Mouse (Mus musculus): ENCODE measurements around the gene Syt1. TPM values are rescaled to one million over a fixed set of nuclear protein-coding genes. Genes with fewer than 3 reads are reported as not detected.

The Syt1 gene
- polyA plus RNA-seq, 1 experiment = 748 TPM

GRCm38 (mm10) chr10:108583694-108584093, 427.1 kb downstream of the Syt1 start:
- Histone ChIP-seq H3K27ac (ENCODE audit: insufficient read depth, low read length) (peak overlapping the region; percentile 6; the same call in 1 of the 2 replicates), H3K4me1 (ENCODE audit: control insufficient read depth, insufficient read depth, low read length) (peaks cover 9% of the 10 kb centered on the region), H3K4me3 (ENCODE audit: insufficient read depth, low read length) (no peak overlapping the region)
- no peak for TF ChIP-seq POLR2A (IDR thresholded peaks at IDR 0.05; ENCODE audit: extremely low read depth, insufficient read depth, low read length)
- no peak for TF ChIP-seq CTCF (IDR thresholded peaks at IDR 0.05; ENCODE audit: extremely low read depth, insufficient read depth, low read length)

DNA sequence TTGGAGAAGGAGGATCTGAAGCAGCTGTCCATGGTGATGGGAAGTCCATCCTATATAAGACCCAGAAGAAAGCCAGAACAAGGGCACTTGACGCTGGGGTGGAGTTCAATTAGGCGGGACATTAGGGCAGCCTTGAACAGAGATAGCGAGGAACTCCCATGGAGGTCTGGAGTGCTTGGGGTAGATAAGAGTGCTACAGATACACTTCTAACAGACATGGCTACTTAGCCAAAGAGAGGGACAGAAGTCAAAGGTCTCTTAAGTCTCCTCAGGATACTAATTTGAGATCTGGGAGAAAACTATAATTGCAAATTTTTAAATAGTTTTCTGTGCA, 428.4 kb downstream of the Syt1 start:
- H3K27ac ChIP-seq (ENCODE audit: insufficient read depth, low read length) = peak overlapping the region; percentile 83; the same call in 1 of the 2 replicates
- peaks cover 9% of the 10 kb centered on the region for H3K4me1 ChIP-seq (ENCODE audit: control insufficient read depth, insufficient read depth, low read length)
- TF ChIP-seq CTCF (IDR thresholded peaks at IDR 0.05; ENCODE audit: extremely low read depth, insufficient read depth, low read length) (no peak), POLR2A (IDR thresholded peaks at IDR 0.05; ENCODE audit: extremely low read depth, insufficient read depth, low read length) (no peak)
- H3K4me3 ChIP-seq (ENCODE audit: insufficient read depth, low read length) = no peak overlapping the region

- TF ChIP-seq CTCF (IDR thresholded peaks at IDR 0.05; ENCODE audit: extremely low read depth, insufficient read depth, low read length) (no peak), POLR2A (IDR thresholded peaks at IDR 0.05; ENCODE audit: extremely low read depth, insufficient read depth, low read length) (no peak)
- Histone ChIP-seq H3K4me1 (ENCODE audit: control insufficient read depth, insufficient read depth, low read length) (peaks cover 7% of the 10 kb centered on the region), H3K27ac (ENCODE audit: insufficient read depth, low read length) (peak overlapping the region; percentile 83; the same call in 1 of the 2 replicates), H3K4me3 (ENCODE audit: insufficient read depth, low read length) (no peak overlapping the region)
Observed at GRCm38 (mm10) chr10:108581555-108582396, 429.0 kb downstream of the Syt1 start.

DNA sequence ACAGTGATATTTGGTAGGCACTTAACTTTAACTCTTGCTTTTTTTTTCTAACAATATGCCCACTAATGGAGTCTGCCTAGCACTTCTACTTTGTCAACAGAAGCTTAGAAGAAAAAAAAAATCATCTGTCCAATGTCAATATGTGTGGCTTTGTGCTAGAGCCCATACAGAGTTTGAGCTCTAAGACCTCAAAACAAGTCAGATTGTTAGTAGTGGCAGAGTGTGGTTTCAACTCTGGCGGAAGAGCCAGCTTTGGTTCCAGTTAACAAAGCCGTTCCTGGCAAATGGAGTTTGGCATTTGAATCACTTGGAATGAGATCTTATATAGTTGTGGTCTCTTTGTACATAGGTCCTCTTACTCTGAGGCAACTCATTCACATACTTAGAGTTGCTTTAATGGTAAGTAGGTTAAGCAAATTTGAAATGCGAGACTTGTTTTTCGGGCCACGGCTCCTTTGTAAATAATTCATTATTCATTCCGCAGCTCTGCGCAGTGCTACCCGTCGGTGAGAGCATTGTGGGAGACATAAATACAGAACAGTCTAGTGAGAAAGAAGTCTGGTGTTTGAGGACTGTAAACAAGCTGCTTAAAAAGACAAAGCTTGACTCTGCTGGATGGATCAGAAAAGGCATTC, 429.9 kb downstream of the Syt1 start:
- H3K4me1 ChIP-seq (ENCODE audit: control insufficient read depth, insufficient read depth, low read length) = peaks cover 6% of the 10 kb centered on the region
- TF ChIP-seq POLR2A (IDR thresholded peaks at IDR 0.05; ENCODE audit: extremely low read depth, insufficient read depth, low read length) (no peak), CTCF (IDR thresholded peaks at IDR 0.05; ENCODE audit: extremely low read depth, insufficient read depth, low read length) (no peak)
- H3K27ac ChIP-seq (ENCODE audit: insufficient read depth, low read length) = peak overlapping the region; percentile 60; the same call in 1 of the 2 replicates
- no peak overlapping the region for H3K4me3 ChIP-seq (ENCODE audit: insufficient read depth, low read length)

- H3K4me1 ChIP-seq (ENCODE audit: control insufficient read depth, insufficient read depth, low read length) = peaks cover 6% of the 10 kb centered on the region
- H3K4me3 ChIP-seq (ENCODE audit: insufficient read depth, low read length) = no peak overlapping the region
- no peak overlapping the region for H3K27ac ChIP-seq (ENCODE audit: insufficient read depth, low read length)
- TF ChIP-seq POLR2A (IDR thresholded peaks at IDR 0.05; ENCODE audit: extremely low read depth, insufficient read depth, low read length) = no peak
- no peak for TF ChIP-seq CTCF (IDR thresholded peaks at IDR 0.05; ENCODE audit: extremely low read depth, insufficient read depth, low read length)
Observed at GRCm38 (mm10) chr10:108579396-108579795, 431.4 kb downstream of the Syt1 start.

GRCm38 (mm10) chr10:108577611-108578010, 433.2 kb downstream of the Syt1 start:
- H3K27ac ChIP-seq (ENCODE audit: insufficient read depth, low read length) = no peak overlapping the region
- TF ChIP-seq POLR2A (IDR thresholded peaks at IDR 0.05; ENCODE audit: extremely low read depth, insufficient read depth, low read length) = no peak
- TF ChIP-seq CTCF (IDR thresholded peaks at IDR 0.05; ENCODE audit: extremely low read depth, insufficient read depth, low read length) = no peak
- no peak overlapping the region for H3K4me3 ChIP-seq (ENCODE audit: insufficient read depth, low read length)
- H3K4me1 ChIP-seq (ENCODE audit: control insufficient read depth, insufficient read depth, low read length) = peaks cover 8% of the 10 kb centered on the region

- TF ChIP-seq POLR2A (IDR thresholded peaks at IDR 0.05; ENCODE audit: extremely low read depth, insufficient read depth, low read length) (no peak), CTCF (IDR thresholded peaks at IDR 0.05; ENCODE audit: extremely low read depth, insufficient read depth, low read length) (no peak)
- Histone ChIP-seq H3K4me3 (ENCODE audit: insufficient read depth, low read length) (no peak overlapping the region), H3K27ac (ENCODE audit: insufficient read depth, low read length) (no peak overlapping the region), H3K4me1 (ENCODE audit: control insufficient read depth, insufficient read depth, low read length) (peaks cover 3% of the 10 kb centered on the region; the same call in 1 of the 2 replicates)
Observed at GRCm38 (mm10) chr10:108572764-108573163, 438.0 kb downstream of the Syt1 start.

DNA sequence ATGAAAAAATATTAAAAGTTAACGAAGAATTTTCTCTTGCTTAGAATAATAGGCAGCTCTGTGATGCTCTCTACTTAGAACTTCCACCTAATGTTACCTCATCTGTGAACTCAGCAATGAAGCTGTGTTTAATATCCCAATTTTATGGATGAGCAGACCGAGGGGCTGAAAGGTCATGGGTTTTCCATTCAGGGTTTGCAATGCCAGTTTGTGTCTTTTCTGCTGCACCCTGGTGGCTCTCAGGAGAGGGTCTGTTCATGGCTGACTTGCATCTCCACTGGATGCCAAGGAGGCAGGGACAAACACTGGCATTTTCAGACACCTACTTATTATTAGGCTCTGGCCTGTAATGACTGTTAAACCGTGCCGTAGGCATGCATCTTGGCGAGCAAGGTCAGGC, 439.7 kb downstream of the Syt1 start:
- TF ChIP-seq POLR2A (IDR thresholded peaks at IDR 0.05; ENCODE audit: extremely low read depth, insufficient read depth, low read length) = no peak
- TF ChIP-seq CTCF (IDR thresholded peaks at IDR 0.05; ENCODE audit: extremely low read depth, insufficient read depth, low read length) = no peak
- Histone ChIP-seq H3K4me3 (ENCODE audit: insufficient read depth, low read length) (no peak overlapping the region), H3K27ac (ENCODE audit: insufficient read depth, low read length) (no peak overlapping the region), H3K4me1 (ENCODE audit: control insufficient read depth, insufficient read depth, low read length) (peaks cover 3% of the 10 kb centered on the region; the same call in 1 of the 2 replicates)

- no peak for TF ChIP-seq POLR2A (IDR thresholded peaks at IDR 0.05; ENCODE audit: extremely low read depth, insufficient read depth, low read length)
- no peak for TF ChIP-seq CTCF (IDR thresholded peaks at IDR 0.05; ENCODE audit: extremely low read depth, insufficient read depth, low read length)
- Histone ChIP-seq H3K4me1 (ENCODE audit: control insufficient read depth, insufficient read depth, low read length) (peaks cover 3% of the 10 kb centered on the region; the same call in 1 of the 2 replicates), H3K4me3 (ENCODE audit: insufficient read depth, low read length) (no peak overlapping the region), H3K27ac (ENCODE audit: insufficient read depth, low read length) (no peak overlapping the region)
Observed at GRCm38 (mm10) chr10:108569568-108570139, 441.1 kb downstream of the Syt1 start.

Measured in cortical plate, adult 2 months (tissue).